Mouse (Mus musculus) layer of hippocampus, adult 18-20 months (tissue): ENCODE results near the gene Ppp3ca. TPM values are rescaled to one million over a fixed set of nuclear protein-coding genes. Genes with fewer than 3 reads are reported as not detected.

Experiments used
- DNase-seq, 2 experiments: peaks; one replicate each; pipeline ENCODE4 v3.0.0; 2022; ENCODE audit warnings: low spot score in 2 of 2
- long read RNA-seq: library from polyadenylated mRNA; stranded (forward); transcript quantifications from one replicate; pipeline ENCODE4 v2.0.0, GENCODE M21; 2021
- total RNA-seq, 2 experiments: library from RNA; stranded (reverse); gene quantifications; 2 replicates each; pipeline ENCODE4 v1.2.3; 2021

Gene Ppp3ca
- total RNA-seq, result 1,000 to 10,000 TPM; 1,235 to 1,382 TPM
- long read RNA-seq, full-length matches to known transcripts, result 2,298 of 2,539 reads
- long read RNA-seq, partial matches to known transcripts, result 101 of 2,539 reads
- long read RNA-seq, other reads (novel, unspliced or antisense), result 140 of 2,539 reads

- DNase-seq, result no peak
Measured at GRCm38 (mm10) chr3:136670110-136670359, at the start of gene Ppp3ca. Gene Ppp3ca (plus strand): TSS chr3:136670124.

- no peak for DNase-seq
Measured at GRCm38 (mm10) chr3:136640544-136641230, 29.2 kb upstream of the Ppp3ca start.

- DNase-seq, result no peak
Measured at GRCm38 (mm10) chr3:136650966-136651365, 19.0 kb upstream of the Ppp3ca start.

GRCm38 (mm10) chr3:136651496-136651895 lies 18.4 kb upstream of the Ppp3ca start:
- DNase-seq, result no peak

GRCm38 (mm10) chr3:136656460-136657035 lies 13.4 kb upstream of the Ppp3ca start:
- no peak for DNase-seq

- DNase-seq, result no peak
Measured at GRCm38 (mm10) chr3:136658681-136659080, 11.2 kb upstream of the Ppp3ca start.

GRCm38 (mm10) chr3:136665119-136665518 lies 4.8 kb upstream of the Ppp3ca start:
- no peak for DNase-seq

- DNase-seq, result peak in 1 of 2 experiments; percentile 82
Measured at GRCm38 (mm10) chr3:136668072-136668471, 1.9 kb upstream of the Ppp3ca start.

GRCm38 (mm10) chr3:136669231-136670109 lies 454 bp upstream of the Ppp3ca start:
- DNase-seq, result peak; percentile 99 to 100

- peak; percentile 58 to 73 for DNase-seq
Measured at GRCm38 (mm10) chr3:136670360-136671131, 622 bp downstream of the Ppp3ca start.

- DNase-seq, result peak; percentile 63 to 75
Measured at GRCm38 (mm10) chr3:136671161-136671939, 1.4 kb downstream of the Ppp3ca start.

- DNase-seq, result no peak
Measured at GRCm38 (mm10) chr3:136671940-136672278, 2.0 kb downstream of the Ppp3ca start.

- no peak for DNase-seq
Measured at GRCm38 (mm10) chr3:136672870-136673269, 2.9 kb downstream of the Ppp3ca start.

- no peak for DNase-seq
Measured at GRCm38 (mm10) chr3:136673363-136673762, 3.4 kb downstream of the Ppp3ca start.

- DNase-seq, result no peak
Measured at GRCm38 (mm10) chr3:136674486-136674885, 4.6 kb downstream of the Ppp3ca start.

GRCm38 (mm10) chr3:136676991-136677390 lies 7.1 kb downstream of the Ppp3ca start:
- DNase-seq, result no peak

GRCm38 (mm10) chr3:136678386-136678785 lies 8.5 kb downstream of the Ppp3ca start:
- peak in 1 of 2 experiments; percentile 70 for DNase-seq

- DNase-seq, result no peak
Measured at GRCm38 (mm10) chr3:136679903-136680491, 10.1 kb downstream of the Ppp3ca start.

GRCm38 (mm10) chr3:136682242-136682641 lies 12.3 kb downstream of the Ppp3ca start:
- no peak for DNase-seq
